Mouse (Mus musculus) C2C12 (cell line): ENCODE data around the gene Ccdc57. TPM values are rescaled to one million over a fixed set of nuclear protein-coding genes. Genes with fewer than 3 reads are reported as not detected.
"Not testable (repeated sequence)": the region's sequence is repeated elsewhere in the genome, so short reads cannot be mapped to it uniquely, and the experiment has no call there.

Experiments
- H3K27me3 ChIP-seq: one replicate; pipeline ENCODE4 v1.6.1; 2011; ENCODE audit not compliant: control insufficient read depth, insufficient read depth, insufficient read length
- H3K36me3 ChIP-seq: one replicate; pipeline ENCODE4 v1.6.1; 2011; ENCODE audit not compliant: control insufficient read depth, insufficient read depth
- H3K4me3 ChIP-seq: one replicate; pipeline ENCODE4 v1.5.1; 2011; ENCODE audit warnings: mild to moderate bottlenecking, control low read depth; ENCODE audit not compliant: poor library complexity, insufficient read depth, severe bottlenecking
- H3K79me2 ChIP-seq: one replicate; pipeline ENCODE4 v1.6.1; 2011; ENCODE audit not compliant: control insufficient read depth, insufficient read depth
- H3K79me3 ChIP-seq: one replicate; pipeline ENCODE4 v1.6.1; 2011; ENCODE audit warnings: low read depth, control low read depth
- H3ac ChIP-seq: one replicate; pipeline ENCODE3; 2011; ENCODE audit warnings: low read depth; ENCODE audit not compliant: control insufficient read depth, insufficient read length
- CEBPB ChIP-seq: IDR thresholded peaks from one replicate; pipeline ENCODE4 v1.6.1; 2011; ENCODE audit warnings: low read depth, mild to moderate bottlenecking, control low read depth, moderate library complexity
- CTCF ChIP-seq: IDR thresholded peaks from one replicate; pipeline ENCODE4 v1.5.1; 2011; ENCODE audit not compliant: control insufficient read depth, insufficient read depth, insufficient read length
- FOSL1 ChIP-seq: IDR thresholded peaks from one replicate; pipeline ENCODE4 v1.8.0; 2011; ENCODE audit warnings: mild to moderate bottlenecking, low read length; ENCODE audit not compliant: poor library complexity, insufficient read depth, severe bottlenecking
- MAX ChIP-seq: IDR thresholded peaks from one replicate; pipeline ENCODE4 v1.6.1; 2011; ENCODE audit warnings: mild to moderate bottlenecking, control low read depth
- MYOD1 ChIP-seq: IDR thresholded peaks from one replicate; pipeline ENCODE4 v1.6.1; 2011; ENCODE audit warnings: low read depth; ENCODE audit not compliant: control insufficient read depth, insufficient read length
- MYOG ChIP-seq: IDR thresholded peaks from one replicate; pipeline ENCODE4 v1.6.1; 2011; ENCODE audit not compliant: control insufficient read depth, insufficient read length; ENCODE audit errors: extremely low read depth
- USF1 ChIP-seq: IDR thresholded peaks from one replicate; pipeline ENCODE4 v1.6.1; 2011; ENCODE audit warnings: low read depth, mild to moderate bottlenecking, control low read depth, moderate library complexity
- polyA plus RNA-seq: library from polyadenylated mRNA; unstranded; fragments of >200 nt; fragmentation: generic; extraction: Trizol; gene quantifications from one replicate; pipeline ENCODE4 v1.2.1, GENCODE M21; 2012; ENCODE audit warnings: missing spikeins

Gene Ccdc57
- polyA plus RNA-seq, 1 experiment: 1.1 TPM

GRCm38 (mm10) chr11:120833555-120834280, 99.0 kb downstream of the Ccdc57 start:
- Histone ChIP-seq H3ac (no peak overlapping the region), H3K4me3 (no peak overlapping the region), H3K27me3 (no peaks in the 10 kb centered on the region), H3K79me2 (no peaks in the 10 kb centered on the region), H3K79me3 (no peaks in the 10 kb centered on the region), H3K36me3 (no peaks in the 10 kb centered on the region)
- TF ChIP-seq FOSL1 (no peak), MYOG (no peak)

DNA sequence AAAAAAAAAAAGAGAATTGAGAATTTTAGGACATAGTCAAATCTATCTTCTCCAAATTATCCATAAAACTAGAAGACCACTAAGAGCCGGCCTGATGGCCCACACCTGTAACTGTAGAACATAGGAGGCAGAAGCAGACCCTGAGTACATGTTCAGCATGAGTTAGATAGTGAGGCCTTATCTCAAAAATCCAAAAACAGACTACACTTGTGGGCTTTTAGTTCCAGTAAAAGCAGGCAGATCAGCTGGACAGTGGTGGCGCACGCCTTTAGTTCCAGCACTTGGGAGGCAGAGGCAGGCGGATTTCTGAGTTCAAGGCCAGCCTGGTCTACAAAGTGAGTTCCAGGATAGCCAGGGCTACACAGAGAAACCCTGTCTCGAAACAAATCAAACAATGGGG, 99.7 kb downstream of the Ccdc57 start:
- H3K36me3 ChIP-seq, H3K4me3 ChIP-seq, H3ac ChIP-seq, H3K79me2 ChIP-seq, H3K79me3 ChIP-seq, H3K27me3 ChIP-seq: not testable (repeated sequence)

- no peak overlapping the region for H3K4me3 ChIP-seq
- no peaks in the 10 kb centered on the region for H3K79me2 ChIP-seq
- H3K79me3 ChIP-seq: no peaks in the 10 kb centered on the region
- no peaks in the 10 kb centered on the region for H3K27me3 ChIP-seq
- no peaks in the 10 kb centered on the region for H3K36me3 ChIP-seq
- no peak overlapping the region for H3ac ChIP-seq
- TF ChIP-seq CEBPB (no peak), FOSL1 (no peak), USF1 (no peak), MYOD1 (no peak), MYOG (no peak), CTCF (no peak), MAX (no peak)
Observed at GRCm38 (mm10) chr11:120831659-120832440, 100.8 kb downstream of the Ccdc57 start.

GRCm38 (mm10) chr11:120830686-120831085, 102.0 kb downstream of the Ccdc57 start:
- TF ChIP-seq MYOG (no peak), MAX (no peak), FOSL1 (no peak), CTCF (no peak), MYOD1 (no peak), CEBPB (no peak), USF1 (no peak)
- H3K79me3 ChIP-seq: no peaks in the 10 kb centered on the region

DNA sequence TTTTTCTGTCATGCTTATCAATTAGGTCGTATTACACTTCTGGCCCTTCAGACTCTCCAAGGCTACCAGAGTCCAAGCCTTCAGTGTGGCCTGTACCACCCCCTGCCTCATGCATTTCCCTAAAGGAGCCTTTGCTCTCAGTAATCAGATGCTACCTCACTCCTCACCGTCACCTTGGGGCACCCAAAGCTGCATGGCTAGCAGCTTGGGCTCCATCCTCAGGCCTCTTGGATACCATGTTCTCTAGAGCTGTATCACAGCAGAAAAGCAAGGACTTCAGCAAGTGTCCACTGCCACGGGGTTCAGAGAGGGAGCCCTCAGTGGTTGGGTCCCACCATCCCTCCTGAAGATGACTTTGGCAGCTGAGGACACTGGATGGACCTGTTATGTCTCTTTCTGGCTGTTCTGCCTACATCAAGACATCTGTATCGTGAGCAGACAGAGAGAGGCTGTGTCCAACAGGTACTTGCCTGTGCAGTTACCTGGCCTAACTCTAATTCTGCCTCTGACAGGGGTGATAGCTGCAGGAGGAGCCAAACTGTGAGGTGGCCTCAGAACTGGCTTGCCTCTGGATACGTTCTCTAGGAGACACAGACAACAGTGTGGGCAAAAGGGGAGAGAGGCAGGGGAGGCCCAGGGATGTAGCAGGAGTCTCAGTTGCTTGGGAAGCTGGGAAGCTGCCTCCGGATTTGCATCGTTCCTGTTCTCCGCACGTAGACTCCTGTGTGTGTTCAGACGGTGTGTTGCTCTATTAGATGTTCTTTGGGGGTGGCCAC, 102.7 kb downstream of the Ccdc57 start:
- H3K4me3 ChIP-seq: no peak overlapping the region
- no peaks in the 10 kb centered on the region for H3K27me3 ChIP-seq
- H3K79me3 ChIP-seq: no peaks in the 10 kb centered on the region
- H3K79me2 ChIP-seq: no peaks in the 10 kb centered on the region
- H3ac ChIP-seq: no peak overlapping the region
- H3K36me3 ChIP-seq: no peaks in the 10 kb centered on the region
- TF ChIP-seq FOSL1 (no peak), USF1 (no peak), CEBPB (no peak), MYOG (no peak), MAX (no peak), CTCF (no peak), MYOD1 (no peak)

More at GRCm38 (mm10) chr11:120830686-120831085, 102.0 kb downstream of the Ccdc57 start:
- H3K4me3 ChIP-seq: no peak overlapping the region
- H3K79me2 ChIP-seq: no peaks in the 10 kb centered on the region
- no peaks in the 10 kb centered on the region for H3K36me3 ChIP-seq
- H3K27me3 ChIP-seq: no peaks in the 10 kb centered on the region
- no peak overlapping the region for H3ac ChIP-seq
